Mouse (Mus musculus) G1E (cell line): ENCODE data around the gene Insc. TPM values are rescaled to one million over a fixed set of nuclear protein-coding genes. Genes with fewer than 3 reads are reported as not detected.

Experiments
- ATAC-seq: 2 replicates; pipeline ENCODE4 v1.8.0; 2016; ENCODE audit warnings: mild to moderate bottlenecking; ENCODE audit not compliant: insufficient number of reproducible peaks, poor library complexity, low FRiP score, severe bottlenecking; ENCODE audit errors: extremely low read depth
- DNase-seq: peaks from one replicate; pipeline ENCODE4 v3.0.0; 2012; ENCODE audit warnings: low spot score
- H3K27me3 ChIP-seq: 2 replicates; pipeline ENCODE4 v1.6.1; 2012; ENCODE audit warnings: mild to moderate bottlenecking, low read length, inconsistent platforms; ENCODE audit not compliant: insufficient read depth
- H3K36me3 ChIP-seq: replicated peaks from 2 replicates; pipeline ENCODE3; 2012; ENCODE audit warnings: mild to moderate bottlenecking, inconsistent platforms
- H3K4me1 ChIP-seq: 2 replicates; pipeline ENCODE4 v1.6.1; 2012; ENCODE audit warnings: low read depth, low read length, inconsistent platforms, mixed read lengths; ENCODE audit not compliant: insufficient read depth
- H3K4me3 ChIP-seq: 2 replicates; pipeline ENCODE4 v1.5.1; 2012; ENCODE audit warnings: low read depth, mild to moderate bottlenecking, inconsistent platforms, low read length, moderate library complexity, mixed read lengths
- H3K9me3 ChIP-seq: replicated peaks from 2 replicates; pipeline ENCODE4 v1.6.1; 2012; ENCODE audit warnings: inconsistent platforms
- CTCF ChIP-seq: IDR thresholded peaks from 2 replicates; pipeline ENCODE4 v1.5.1; 2012; ENCODE audit warnings: low read depth, low read length, inconsistent platforms, mixed read lengths
- GATA1 ChIP-seq: IDR thresholded peaks from 2 replicates; pipeline ENCODE4 v1.6.1; 2012; ENCODE audit warnings: borderline replicate concordance, low read length, inconsistent platforms, mixed read lengths
- GATA2 ChIP-seq: IDR thresholded peaks from 2 replicates; pipeline ENCODE4 v1.6.1; 2012; ENCODE audit warnings: low read depth, low read length, inconsistent platforms, borderline replicate concordance
- POLR2AphosphoS5 ChIP-seq: IDR thresholded peaks from 2 replicates; pipeline ENCODE4 v1.6.1; 2012; ENCODE audit warnings: low read depth, low read length, inconsistent platforms; ENCODE audit not compliant: insufficient replicate concordance
- TAL1 ChIP-seq: conservative IDR thresholded peaks from 2 replicates; pipeline ENCODE4 v1.6.1; 2012; ENCODE audit warnings: low read depth, low read length, inconsistent platforms, mixed read lengths
- polyA plus RNA-seq: library from polyadenylated mRNA; stranded (reverse); fragments of >175 nt; gene quantifications from 2 replicates; pipeline ENCODE4 v1.2.3, GENCODE M21; 2012
- total RNA-seq, 2 experiments: library from RNA; stranded (forward) in 1 of 2; stranded (reverse) in 1 of 2; fragments of 200-1000 nt in 1 of 2; fragments of >200 nt in 1 of 2; fragmentation: Nextera tagmentation in 1 of 2; gene quantifications; 2 replicates each; pipeline ENCODE4 v1.2.3; 2014 to 2017

Gene Insc
- total and polyA plus RNA-seq, 3 experiments: not detected

DNA sequence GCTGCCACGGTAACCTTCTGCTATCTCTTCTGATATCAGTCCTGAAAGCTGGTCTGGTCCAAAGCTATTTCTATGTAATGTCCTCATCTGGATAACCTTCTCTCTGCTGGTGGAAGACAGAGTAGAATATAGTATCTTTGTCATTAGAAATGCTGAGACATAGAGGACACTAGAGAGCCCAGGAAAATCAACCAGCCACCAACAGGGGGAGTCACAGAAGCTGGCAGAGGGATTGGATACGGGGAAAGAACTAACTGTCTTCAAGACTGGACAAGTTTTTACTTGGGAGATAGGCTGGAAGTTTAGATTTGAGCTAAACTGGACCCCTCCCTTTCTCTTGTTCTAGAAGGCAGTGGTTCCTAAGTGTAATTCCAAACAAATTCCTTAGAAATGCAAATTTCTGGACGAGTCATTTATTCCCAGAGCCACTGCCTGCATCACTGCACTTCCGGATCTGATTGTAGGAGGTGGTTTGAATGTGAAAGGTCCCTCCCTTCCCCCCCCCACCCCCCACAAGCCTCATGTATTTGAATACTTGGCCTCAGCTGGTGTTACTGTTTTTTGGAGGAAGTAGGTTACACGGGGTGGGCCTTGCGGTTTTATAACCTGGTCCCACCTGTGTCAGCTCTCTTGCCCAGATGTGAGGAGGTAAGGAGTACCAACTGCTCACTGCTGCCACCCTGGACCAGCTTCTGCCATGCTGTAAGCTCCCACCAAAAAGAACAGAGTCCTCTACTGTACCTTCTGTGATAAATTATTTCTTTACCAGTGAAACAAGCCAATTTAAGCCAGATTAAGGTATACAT lies 2.9 kb upstream of the Insc start:
- H3K4me3 ChIP-seq: no peak overlapping the region
- no peaks in the 10 kb centered on the region for H3K36me3 ChIP-seq
- H3K4me1 ChIP-seq: no peaks in the 10 kb centered on the region
- H3K27me3 ChIP-seq: no peaks in the 10 kb centered on the region; the same call in none of the 2 replicates
- no peak for ATAC-seq
- no peak for DNase-seq
- TF ChIP-seq CTCF: no peak
- TF ChIP-seq POLR2AphosphoS5: no peak
- no peaks in the 10 kb centered on the region for H3K9me3 ChIP-seq

DNA sequence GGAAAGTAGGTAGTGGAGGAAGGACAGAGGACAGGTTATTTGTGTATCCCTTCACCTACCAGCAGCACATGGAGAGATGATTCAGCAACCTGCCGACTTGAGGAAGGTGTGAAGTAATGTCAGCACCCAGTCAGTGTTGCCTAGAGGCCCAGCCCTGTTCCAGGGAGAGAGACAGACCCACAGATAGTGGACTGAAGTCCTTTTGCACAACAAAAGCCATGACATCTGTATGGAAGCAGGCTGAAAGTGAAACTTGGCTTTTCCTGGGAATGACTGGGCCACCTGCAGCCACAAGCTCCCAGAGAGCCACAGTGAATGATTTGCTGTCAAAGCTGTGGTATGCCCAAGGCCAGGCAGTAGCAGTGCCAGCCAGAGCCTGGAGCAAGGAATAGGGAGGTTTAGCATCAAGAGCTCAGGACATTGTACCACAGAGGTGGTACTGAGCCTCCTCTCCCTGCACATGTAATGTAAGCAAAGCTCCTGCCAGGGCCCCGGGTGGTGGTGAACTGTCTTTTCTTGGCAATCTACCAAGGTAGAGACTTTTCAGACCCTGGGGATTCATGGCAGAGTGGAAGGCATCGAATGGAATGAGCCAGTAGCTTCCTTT lies 1.2 kb downstream of the Insc start:
- H3K27me3 ChIP-seq: no peaks in the 10 kb centered on the region; the same call in none of the 2 replicates
- no peaks in the 10 kb centered on the region for H3K9me3 ChIP-seq
- no peak for DNase-seq
- TF ChIP-seq TAL1 (no peak), POLR2AphosphoS5 (no peak), GATA1 (no peak), CTCF (no peak), GATA2 (no peak)
- no peak overlapping the region for H3K4me3 ChIP-seq
- no peaks in the 10 kb centered on the region for H3K4me1 ChIP-seq
- ATAC-seq: no peak
- H3K36me3 ChIP-seq: no peaks in the 10 kb centered on the region

DNA sequence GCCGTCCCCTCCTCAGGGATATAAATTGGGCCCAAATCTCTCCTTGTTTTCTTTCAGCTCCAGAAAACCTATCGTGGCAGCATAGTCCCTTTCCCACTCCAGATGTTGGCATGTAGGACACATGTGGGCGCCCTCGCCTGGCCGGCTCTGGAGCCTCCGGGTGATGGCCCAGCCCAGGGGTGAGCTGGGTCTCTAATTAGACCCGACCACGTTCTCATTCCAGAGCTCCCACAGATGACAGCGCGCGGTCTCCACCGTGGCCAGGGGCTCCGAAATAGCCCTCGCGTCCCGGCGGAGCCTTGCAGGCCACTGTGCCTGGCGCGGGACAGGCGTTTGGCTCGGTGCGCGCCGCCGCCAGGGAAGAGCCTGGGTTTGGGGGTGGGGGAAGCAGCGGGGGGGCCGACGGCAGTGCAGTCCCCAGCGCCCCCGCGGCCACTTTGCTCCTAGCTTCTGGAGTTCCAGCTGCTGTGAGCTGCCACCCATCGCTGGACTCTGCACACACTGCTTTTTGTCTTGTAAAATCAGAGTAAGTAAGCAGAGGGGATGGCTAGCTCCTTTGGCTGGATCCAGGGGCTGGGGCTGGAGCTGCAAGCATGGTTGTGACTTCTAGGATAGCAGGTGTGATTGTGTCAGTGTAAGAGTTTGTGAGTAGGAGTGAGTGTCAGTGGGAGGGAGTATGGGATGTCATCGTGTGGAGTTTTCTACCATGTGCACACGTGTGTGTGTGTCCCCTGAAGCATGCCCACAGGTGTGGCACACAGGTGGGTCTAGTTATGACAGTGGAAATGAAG lies 2.2 kb downstream of the Insc start:
- no peak for ATAC-seq
- no peaks in the 10 kb centered on the region; the same call in none of the 2 replicates for H3K27me3 ChIP-seq

DNA sequence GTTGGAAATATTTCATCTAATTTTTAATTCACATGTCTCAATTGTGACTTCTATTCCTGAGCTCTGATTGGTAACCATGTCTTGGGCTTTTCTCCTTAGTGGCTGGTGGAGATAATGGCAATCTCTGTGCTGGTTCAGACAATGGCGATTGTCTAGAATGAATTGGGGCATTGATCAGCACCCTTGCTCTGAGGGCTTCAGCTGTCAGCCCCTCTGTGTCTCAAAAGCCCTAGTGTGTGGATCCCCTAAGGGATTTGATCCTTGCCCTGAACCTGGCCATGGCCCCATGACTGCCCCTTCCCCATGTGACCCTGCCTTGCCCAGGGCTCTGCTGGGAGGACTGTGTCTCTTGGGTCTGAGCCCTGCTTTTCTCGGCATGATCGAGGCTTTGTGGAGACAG lies 4.1 kb downstream of the Insc start:
- ATAC-seq (no peak), DNase-seq (no peak)
- Histone ChIP-seq H3K27me3 (no peaks in the 10 kb centered on the region; the same call in none of the 2 replicates), H3K4me1 (no peaks in the 10 kb centered on the region), H3K36me3 (no peaks in the 10 kb centered on the region), H3K4me3 (no peak overlapping the region), H3K9me3 (no peaks in the 10 kb centered on the region)
- TF ChIP-seq GATA2 (no peak), TAL1 (no peak), GATA1 (no peak), CTCF (no peak), POLR2AphosphoS5 (no peak)

More for the DNA sequence above, 2.2 kb downstream of the Insc start:
- TF ChIP-seq GATA2 (no peak), POLR2AphosphoS5 (no peak), GATA1 (no peak), TAL1 (no peak), CTCF (no peak)
- no peak for DNase-seq
- Histone ChIP-seq H3K4me1 (no peaks in the 10 kb centered on the region), H3K4me3 (no peak overlapping the region), H3K36me3 (no peaks in the 10 kb centered on the region), H3K9me3 (no peaks in the 10 kb centered on the region)

DNA sequence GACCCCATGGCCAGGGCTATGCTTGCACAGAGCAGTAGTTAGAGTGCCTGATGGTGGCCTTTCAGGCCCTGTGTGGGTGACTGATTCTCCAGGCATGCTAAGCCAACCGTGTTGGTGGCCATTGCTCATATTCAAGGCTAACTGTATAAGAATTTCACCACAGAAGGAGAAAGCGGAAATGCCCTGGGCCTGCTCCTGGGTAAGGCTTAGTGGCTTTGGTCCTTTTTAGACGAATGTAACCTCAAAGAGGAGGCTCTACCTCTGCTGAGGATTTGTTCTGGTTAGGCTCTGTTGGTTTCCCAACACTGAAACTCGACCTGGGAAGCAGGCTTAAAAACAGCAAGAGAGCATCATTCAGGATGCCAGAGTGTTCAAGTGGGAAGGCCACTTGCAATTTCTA lies 4.7 kb downstream of the Insc start:
- H3K9me3 ChIP-seq: no peaks in the 10 kb centered on the region
- DNase-seq: no peak
- H3K36me3 ChIP-seq: no peaks in the 10 kb centered on the region
- no peaks in the 10 kb centered on the region for H3K4me1 ChIP-seq
- H3K27me3 ChIP-seq: no peaks in the 10 kb centered on the region; the same call in none of the 2 replicates
- ATAC-seq: no peak
- no peak for TF ChIP-seq CTCF
- no peak for TF ChIP-seq GATA2
- TF ChIP-seq GATA1: no peak
- no peak for TF ChIP-seq TAL1
- no peak for TF ChIP-seq POLR2AphosphoS5
- H3K4me3 ChIP-seq: no peak overlapping the region

DNA sequence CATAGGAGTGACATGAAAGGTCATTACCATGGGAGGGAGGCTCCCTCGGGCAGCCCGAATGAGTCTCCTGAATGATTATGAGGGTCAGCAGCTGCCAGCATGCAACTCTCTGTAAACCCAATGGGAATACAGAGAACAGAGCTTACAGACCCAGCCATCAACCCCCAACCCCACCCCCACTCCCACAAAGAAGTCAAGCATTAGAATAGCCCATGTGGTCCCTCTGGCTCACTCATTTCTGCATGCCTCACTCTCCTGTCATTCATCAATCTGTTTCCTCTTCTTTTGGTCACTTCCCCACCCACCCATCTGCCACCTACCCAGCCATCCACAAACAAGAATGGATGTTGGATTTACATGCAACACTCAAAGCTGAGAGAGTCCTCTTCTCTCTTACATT lies 10.0 kb downstream of the Insc start:
- Histone ChIP-seq H3K9me3 (no peaks in the 10 kb centered on the region), H3K4me3 (no peak overlapping the region), H3K4me1 (no peaks in the 10 kb centered on the region), H3K27me3 (no peaks in the 10 kb centered on the region), H3K36me3 (no peaks in the 10 kb centered on the region)
- no peak for DNase-seq
- no peak for ATAC-seq
- TF ChIP-seq GATA2 (no peak), CTCF (no peak), POLR2AphosphoS5 (no peak), GATA1 (no peak), TAL1 (no peak)
